Mouse (Mus musculus) hematopoietic stem cell, adult 5-6 weeks (primary cell): ENCODE data around the gene Coro2a. TPM values are rescaled to one million over a fixed set of nuclear protein-coding genes. Genes with fewer than 3 reads are reported as not detected.

Experiments
- ATAC-seq, 2 experiments: fragments of 125-278 bp in 1 of 2; replicated peaks in 1 of 2; 2 replicates each; pipeline ENCODE4 v1.8.0; 2016 to 2017; ENCODE audit warnings: inconsistent platforms in 2 of 2, mild to moderate bottlenecking in 2 of 2, moderate number of reproducible peaks in 2 of 2, low read depth in 1 of 2, moderate TSS enrichment in 1 of 2; ENCODE audit not compliant: low FRiP score in 2 of 2, poor library complexity in 2 of 2, severe bottlenecking in 2 of 2, insufficient read depth in 1 of 2, low TSS enrichment in 1 of 2
- total RNA-seq: library from RNA; stranded (forward); fragments of 172-1452, 232-1000 nt; gene quantifications from 2 replicates; pipeline ENCODE4 v1.2.3, GENCODE M21; 2017

Coro2a gene
- total RNA-seq, 1 experiment from 2014 or later, result 57.8 TPM

GRCm38 (mm10) chr4:46526226-46526625, 75.8 kb downstream of the Coro2a start:
- ATAC-seq, result no peak

- no peak for ATAC-seq
Observed at GRCm38 (mm10) chr4:46523324-46523723, 78.7 kb downstream of the Coro2a start.

GRCm38 (mm10) chr4:46521457-46521856, 80.5 kb downstream of the Coro2a start:
- no peak; a peak in 1 of 4 replicates for ATAC-seq

- ATAC-seq, result no peak
Observed at GRCm38 (mm10) chr4:46520491-46520890, 81.5 kb downstream of the Coro2a start.

GRCm38 (mm10) chr4:46507736-46508460, 94.1 kb downstream of the Coro2a start:
- ATAC-seq, result peak; percentile 61 to 78

GRCm38 (mm10) chr4:46506801-46507610, 95.0 kb downstream of the Coro2a start:
- peak; percentile 83 to 95 for ATAC-seq

- no peak for ATAC-seq
Observed at GRCm38 (mm10) chr4:46505361-46506057, 96.5 kb downstream of the Coro2a start.

GRCm38 (mm10) chr4:46503881-46504280, 98.1 kb downstream of the Coro2a start:
- no peak for ATAC-seq

- ATAC-seq, result no peak
Observed at GRCm38 (mm10) chr4:46502606-46503502, 99.1 kb downstream of the Coro2a start.

- no peak for ATAC-seq
Observed at GRCm38 (mm10) chr4:46498976-46499375, 103.0 kb downstream of the Coro2a start.

GRCm38 (mm10) chr4:46498511-46498910, 103.5 kb downstream of the Coro2a start:
- no peak for ATAC-seq

- peak; percentile 69 to 70; a peak in 3 of 4 replicates for ATAC-seq
Observed at GRCm38 (mm10) chr4:46497286-46497892, 104.6 kb downstream of the Coro2a start.

GRCm38 (mm10) chr4:46495543-46495942, 106.5 kb downstream of the Coro2a start:
- no peak for ATAC-seq

GRCm38 (mm10) chr4:46493071-46493470, 108.9 kb downstream of the Coro2a start:
- no peak for ATAC-seq

GRCm38 (mm10) chr4:46489028-46489925, 112.7 kb downstream of the Coro2a start, which contains the start of gene Nans:
Gene Nans (plus strand): TSS chr4:46489248.
- ATAC-seq, result peak; percentile 93 to 94

GRCm38 (mm10) chr4:46487348-46487747, 114.7 kb downstream of the Coro2a start:
- no peak for ATAC-seq
